Mouse (Mus musculus) lung, postnatal 0 days (tissue): ENCODE data around the gene Lhx4. TPM values are rescaled to one million over a fixed set of nuclear protein-coding genes. Genes with fewer than 3 reads are reported as not detected.

ENCODE experiments used
- ATAC-seq: fragments of 200-750 bp; cut with Nextera tagmentation; 2 replicates; pipeline ENCODE4 v1.8.0; 2017; ENCODE audit warnings: moderate library complexity
- DNase-seq: peaks from one replicate; pipeline ENCODE4 v3.0.0-alpha.2; 2016; ENCODE audit warnings: low spot score
- H3K27ac ChIP-seq: fragments of 300-500 bp; sonication (generic); 2 replicates; pipeline ENCODE4 v1.5.1; 2014; ENCODE audit warnings: antibody characterized with exemption, mild to moderate bottlenecking, low read length, mixed read lengths
- H3K27me3 ChIP-seq: fragments of 300-500 bp; sonication (generic); replicated peaks from 2 replicates; pipeline ENCODE4 v1.6.1; 2014; ENCODE audit warnings: low read length, mixed read lengths; ENCODE audit not compliant: insufficient read depth
- H3K36me3 ChIP-seq: fragments of 300-500 bp; sonication (generic); 2 replicates; pipeline ENCODE4 v1.6.1; 2014; ENCODE audit warnings: low read length, mixed read lengths; ENCODE audit not compliant: insufficient read depth
- H3K4me1 ChIP-seq: fragments of 300-500 bp; sonication (generic); 2 replicates; pipeline ENCODE4 v1.6.1; 2014; ENCODE audit warnings: antibody characterized with exemption, low read depth, low read length, mixed read lengths; ENCODE audit not compliant: insufficient read depth
- H3K4me2 ChIP-seq: fragments of 300-500 bp; sonication (generic); replicated peaks from 2 replicates; pipeline ENCODE4 v1.6.1; 2014; ENCODE audit warnings: low read depth, mild to moderate bottlenecking, low read length, moderate library complexity, mixed read lengths
- H3K4me3 ChIP-seq: fragments of 300-500 bp; sonication (generic); 2 replicates; pipeline ENCODE4 v1.5.1; 2014; ENCODE audit warnings: low read depth, low read length
- H3K9ac ChIP-seq: fragments of 300-500 bp; sonication (generic); replicated peaks from 2 replicates; pipeline ENCODE4 v1.6.1; 2014; ENCODE audit warnings: low read depth, mild to moderate bottlenecking
- H3K9me3 ChIP-seq: fragments of 300-500 bp; sonication (generic); 2 replicates; pipeline ENCODE4 v1.6.1; 2016; ENCODE audit warnings: low read length, mixed read lengths
- CTCF ChIP-seq: IDR thresholded peaks from 2 replicates; pipeline ENCODE4 v1.5.1; 2016; ENCODE audit warnings: antibody characterized with exemption, mild to moderate bottlenecking
- EP300 ChIP-seq: IDR thresholded peaks from 2 replicates; pipeline ENCODE4 v1.6.1; 2016; ENCODE audit warnings: antibody characterized with exemption, mild to moderate bottlenecking, control low read depth
- WGBS: fragments of 180-500 bp; shearing (Covaris S2); extraction: QIAGEN DNeasy Blood & Tissue Kit; methylation state at CpG from one replicate; pipeline ENCODE4 v1.1.7; 2014; 5-methylcytosine and 5-hydroxymethylcytosine counted together
- polyA plus RNA-seq: library from polyadenylated mRNA; unstranded; fragments of >200 nt; fragmentation: Nextera tagmentation; extraction: Ambion mirVana; gene quantifications from 2 replicates; pipeline ENCODE4 v1.2.1, GENCODE M21; 2015

Lhx4 gene
- polyA plus RNA-seq, 1 experiment from 2014 or later, result not detected

GRCm38 (mm10) chr1:155650121-155650846 is 101.2 kb downstream of the Lhx4 start:
- Histone ChIP-seq H3K9me3 (no peaks in the 10 kb centered on the region), H3K36me3 (no peaks in the 10 kb centered on the region), H3K9ac (no peak overlapping the region), H3K27ac (no peak overlapping the region), H3K4me3 (no peak overlapping the region), H3K4me1 (no peaks in the 10 kb centered on the region), H3K4me2 (no peak overlapping the region), H3K27me3 (no peaks in the 10 kb centered on the region)
- ATAC-seq, result no peak
- no peak for DNase-seq
- TF ChIP-seq CTCF, result no peak
- TF ChIP-seq EP300, result no peak
- 64% methylated on average over 9 of the region's 9 CpGs for WGBS

Other genes starting within 250 kb of the Lhx4 start
- 57.6 and 59.4 TPM in 2 replicates for gene Acbd6, start 193.6 kb downstream of the Lhx4 start, polyA plus RNA-seq
- 58.1 and 62.9 TPM in 2 replicates for gene Qsox1, start 61.2 kb upstream of the Lhx4 start, polyA plus RNA-seq
- 9.3 and 11.0 TPM in 2 replicates for gene Cep350, start 221.6 kb upstream of the Lhx4 start, polyA plus RNA-seq